Mouse (Mus musculus) lung, postnatal 14 days (tissue): Measurements from ENCODE around the gene Acsm3.
"Not testable (repeated sequence)": the region's sequence is repeated elsewhere in the genome, so short reads cannot be mapped to it uniquely, and the experiment has no call there.

Experiments used
- DNase-seq: peaks from one replicate; pipeline ENCODE4 v3.0.0; 2021

The Acsm3 gene

GRCm38 (mm10) chr7:119760527-119760951 lies at the start of gene Acsm3:
Gene Acsm3 (plus strand): TSS chr7:119760923.
- no peak for DNase-seq

DNA sequence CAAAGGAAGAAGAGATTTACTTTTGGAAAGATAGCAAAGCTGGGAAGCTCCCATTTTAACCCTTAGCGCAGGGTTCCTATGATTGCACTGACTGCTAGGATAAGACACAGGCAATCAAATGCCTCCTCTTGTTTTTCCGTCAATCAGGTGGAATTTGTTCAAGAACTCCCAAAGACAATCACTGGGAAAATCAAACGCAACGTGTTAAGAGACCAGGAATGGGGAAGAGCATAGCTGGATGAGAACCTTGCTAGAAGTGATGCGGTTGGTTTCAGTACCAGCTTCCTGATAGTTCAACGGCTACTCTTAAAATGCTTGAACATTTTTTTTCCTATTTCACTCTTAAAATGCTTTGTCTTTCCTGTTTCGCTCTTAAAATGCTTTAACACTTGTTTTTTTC lies 46.6 kb upstream of the Acsm3 start:
- DNase-seq, result no peak

DNA sequence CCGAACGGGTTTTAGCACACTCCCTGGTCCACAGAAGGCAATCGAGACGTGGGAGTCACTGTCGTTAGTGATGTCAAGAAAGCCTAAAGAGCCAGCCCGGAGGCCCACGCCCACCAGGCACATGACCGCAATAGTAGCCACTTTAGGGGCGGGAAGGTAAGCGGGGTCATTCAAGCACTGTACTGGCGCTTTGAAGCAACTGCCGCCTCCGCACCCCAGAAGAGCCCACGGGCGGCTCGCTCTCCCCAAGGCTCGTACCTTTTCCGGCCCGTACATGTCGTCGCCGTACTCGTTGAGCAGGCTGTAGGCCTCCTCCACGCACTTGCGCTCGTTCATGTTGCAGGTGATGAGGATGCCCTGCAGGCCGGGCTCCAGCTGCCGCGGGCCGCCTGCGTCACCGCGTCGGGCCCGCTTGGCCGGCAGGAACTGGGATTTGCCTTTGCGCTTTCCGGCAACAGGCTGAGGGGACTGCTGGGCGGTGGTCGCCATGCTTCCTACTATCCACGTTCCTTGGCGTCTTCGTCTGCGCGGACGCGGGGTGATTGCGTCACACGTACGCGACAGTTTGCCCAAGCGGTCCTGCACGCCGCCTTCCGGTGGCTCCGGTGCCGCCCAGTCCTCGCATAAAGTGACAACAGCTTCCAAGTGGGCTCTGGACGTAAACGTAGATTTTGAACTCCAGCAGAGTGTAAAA lies 40.3 kb upstream of the Acsm3 start, which contains the start of gene Thumpd1:
Thumpd1 (minus strand) TSS at position 546 of the 694 bp plus-strand sequence.
- peak; percentile 95 for DNase-seq

DNA sequence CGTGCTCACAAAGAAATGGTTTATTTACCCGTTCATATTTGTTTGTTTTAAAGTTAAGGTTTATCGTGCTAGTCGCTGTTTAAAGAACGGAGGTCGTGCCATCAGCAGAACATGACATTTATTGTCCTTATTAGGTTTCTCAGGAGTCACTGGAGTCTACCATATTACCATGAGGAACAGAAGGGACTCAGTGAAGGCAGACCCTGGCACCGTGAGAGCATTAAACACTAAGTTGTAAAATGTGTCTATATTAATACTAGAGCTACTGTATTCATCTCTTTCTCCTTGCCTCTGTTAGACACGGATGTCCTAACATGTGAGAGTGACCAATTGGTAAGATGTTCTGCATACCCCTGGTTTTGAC lies 39.8 kb upstream of the Acsm3 start:
- DNase-seq, result peak; percentile 2

DNA sequence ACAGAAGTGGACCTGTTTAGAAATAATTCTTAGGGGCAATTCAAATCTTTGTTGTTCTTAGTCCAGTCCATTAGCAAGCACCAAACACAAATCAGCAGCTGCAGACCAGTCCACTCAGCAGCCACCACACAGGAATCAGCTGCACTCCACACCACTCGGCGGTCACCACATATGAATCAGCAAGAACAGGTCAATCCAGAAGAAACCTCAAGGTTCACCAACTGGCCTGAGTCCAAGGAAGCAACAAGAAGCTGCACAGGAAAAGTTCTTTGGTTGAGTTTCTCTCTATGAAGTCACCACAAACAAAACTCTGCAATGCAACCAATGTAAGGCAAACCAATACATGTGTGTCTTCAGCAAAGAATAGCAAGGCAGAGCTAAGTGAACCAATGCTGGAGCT lies 33.1 kb upstream of the Acsm3 start:
- DNase-seq, result no peak

DNA sequence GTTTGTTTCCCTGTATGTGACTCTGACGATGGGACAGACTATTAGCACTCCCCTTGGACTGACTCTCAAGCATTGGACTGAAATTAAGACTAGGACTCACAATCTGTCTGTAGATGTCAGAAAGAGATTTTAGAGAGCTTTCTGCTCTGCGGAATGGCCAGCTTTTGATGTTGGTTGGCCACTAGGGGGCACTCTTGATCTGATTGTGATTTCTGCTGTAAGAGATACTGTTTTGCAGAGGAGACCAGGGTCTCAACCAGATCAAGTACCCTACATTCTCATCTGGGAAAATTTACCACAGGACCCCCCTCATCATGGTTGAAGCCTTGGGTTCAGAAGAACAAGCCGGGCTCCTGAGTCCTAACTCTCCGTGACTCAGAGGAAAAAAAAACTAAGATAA lies 29.5 kb upstream of the Acsm3 start:
- peak; percentile 6 for DNase-seq

- DNase-seq, result no peak
These were observed 21.8 kb upstream of the Acsm3 start for GRCm38 (mm10) chr7:119738877-119739276.

DNA sequence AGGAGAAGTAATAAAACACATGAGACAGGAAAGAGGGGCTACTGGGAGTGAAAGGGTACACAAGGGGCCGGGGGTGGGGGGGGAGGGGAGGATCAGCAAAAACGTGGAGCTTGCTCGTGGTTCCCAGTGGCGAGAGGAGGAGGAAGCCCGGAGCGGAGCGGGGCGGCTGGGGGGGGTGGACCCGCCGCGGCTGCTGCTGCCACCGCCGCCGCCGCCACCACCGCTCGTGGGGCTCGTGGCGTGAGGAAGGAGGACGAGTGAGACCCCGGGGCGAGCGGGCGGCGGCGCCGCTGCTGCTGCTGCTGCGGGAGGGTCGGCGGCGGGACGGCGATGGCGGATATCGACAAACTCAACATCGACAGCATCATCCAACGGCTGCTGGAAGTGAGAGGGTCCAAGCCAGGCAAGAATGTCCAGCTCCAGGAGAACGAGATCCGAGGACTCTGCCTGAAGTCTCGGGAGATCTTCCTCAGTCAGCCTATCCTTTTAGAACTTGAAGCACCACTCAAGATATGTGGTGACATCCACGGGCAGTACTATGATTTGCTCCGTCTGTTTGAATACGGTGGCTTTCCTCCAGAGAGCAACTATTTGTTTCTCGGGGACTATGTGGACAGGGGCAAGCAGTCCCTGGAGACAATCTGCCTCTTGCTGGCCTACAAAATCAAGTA lies 20.8 kb upstream of the Acsm3 start:
- not testable (repeated sequence) for DNase-seq

GRCm38 (mm10) chr7:119744321-119744720 lies 16.4 kb upstream of the Acsm3 start:
- no peak for DNase-seq

- DNase-seq, result no peak
These were observed 14.9 kb upstream of the Acsm3 start for GRCm38 (mm10) chr7:119745869-119746268.

- DNase-seq, result no peak
These were observed 12.0 kb upstream of the Acsm3 start for GRCm38 (mm10) chr7:119748761-119749160.

DNA sequence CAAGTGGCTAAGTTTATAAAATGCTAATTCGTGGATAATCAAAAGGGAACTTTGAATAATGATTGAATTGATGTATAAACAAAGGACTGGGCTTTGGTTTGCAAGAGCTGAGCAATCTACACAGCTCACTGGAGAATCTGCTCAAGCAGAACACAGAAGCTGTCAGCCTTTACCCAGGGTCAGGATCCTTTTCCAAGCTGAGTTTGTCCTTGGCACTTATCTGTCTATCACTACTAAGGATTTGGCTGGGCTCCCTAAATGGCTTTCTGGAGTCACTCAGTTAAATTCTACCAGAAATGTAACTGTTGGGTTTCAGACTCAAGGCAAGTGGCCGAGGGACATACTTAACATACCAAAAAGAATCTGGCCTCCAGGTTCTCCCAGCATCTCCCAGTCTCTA lies 10.8 kb upstream of the Acsm3 start:
- DNase-seq, result no peak

GRCm38 (mm10) chr7:119753696-119754095 lies 7.0 kb upstream of the Acsm3 start:
- DNase-seq, result no peak

GRCm38 (mm10) chr7:119762166-119762697 lies 1.5 kb downstream of the Acsm3 start:
- DNase-seq, result no peak

DNA sequence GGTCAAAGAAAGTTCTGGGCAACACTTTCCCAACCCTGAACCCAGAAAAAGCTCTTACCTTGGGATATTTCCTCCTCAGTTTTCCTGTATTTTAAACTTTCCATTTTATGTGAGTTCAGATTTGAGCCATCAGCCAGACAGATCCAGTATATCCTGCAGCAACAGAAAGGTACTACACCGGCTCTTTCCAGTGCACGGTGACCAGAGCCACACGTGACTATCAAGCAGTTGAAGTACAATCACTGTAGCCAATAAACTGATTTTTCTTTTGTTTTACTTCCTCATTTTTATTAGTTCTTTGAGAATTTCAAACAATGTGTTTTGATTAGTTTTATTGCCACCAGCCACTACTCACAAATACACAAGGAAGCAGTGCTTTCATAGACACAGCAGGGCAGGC lies 3.7 kb downstream of the Acsm3 start:
- no peak for DNase-seq

GRCm38 (mm10) chr7:119766996-119767395 lies 6.3 kb downstream of the Acsm3 start:
- DNase-seq, result no peak

DNA sequence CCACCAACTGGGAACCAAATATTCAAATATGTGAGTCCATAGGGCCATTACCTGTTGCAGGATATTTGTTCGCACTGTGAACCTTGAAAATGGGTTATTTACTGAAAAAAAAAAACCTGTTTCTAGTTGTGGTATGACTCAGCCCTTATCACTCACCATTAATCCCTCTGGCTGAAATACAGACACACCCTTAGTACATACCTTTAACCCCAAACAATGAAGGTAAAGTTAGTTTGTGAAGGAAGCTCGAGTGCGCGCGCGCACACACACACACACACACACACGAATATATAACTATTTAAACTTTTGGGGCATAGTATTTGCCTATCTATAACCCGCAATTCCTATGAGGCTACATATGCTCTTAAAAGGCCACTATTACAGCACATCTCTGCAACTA lies 9.2 kb downstream of the Acsm3 start:
- no peak for DNase-seq

- DNase-seq, result no peak
These were observed 22.7 kb downstream of the Acsm3 start for GRCm38 (mm10) chr7:119783453-119783852.

DNA sequence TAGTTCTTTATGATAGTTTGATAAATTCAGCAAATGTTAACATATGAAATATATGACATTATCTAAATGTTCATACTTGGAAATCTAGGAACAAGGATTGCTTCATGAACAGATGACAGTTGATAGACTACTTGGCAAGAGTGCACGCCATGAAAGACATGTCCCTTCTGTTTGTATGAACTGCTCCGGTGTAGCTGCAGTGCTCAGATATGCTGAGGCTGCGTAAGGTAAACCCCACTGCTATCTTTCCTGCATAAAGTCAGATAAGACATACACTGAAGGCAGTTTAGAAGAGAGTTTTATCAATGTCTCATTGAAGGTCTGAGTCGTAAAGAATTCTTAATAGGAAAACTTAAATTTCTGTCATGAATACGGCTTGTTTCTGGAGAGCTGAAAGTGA lies 24.2 kb downstream of the Acsm3 start:
- no peak for DNase-seq

DNA sequence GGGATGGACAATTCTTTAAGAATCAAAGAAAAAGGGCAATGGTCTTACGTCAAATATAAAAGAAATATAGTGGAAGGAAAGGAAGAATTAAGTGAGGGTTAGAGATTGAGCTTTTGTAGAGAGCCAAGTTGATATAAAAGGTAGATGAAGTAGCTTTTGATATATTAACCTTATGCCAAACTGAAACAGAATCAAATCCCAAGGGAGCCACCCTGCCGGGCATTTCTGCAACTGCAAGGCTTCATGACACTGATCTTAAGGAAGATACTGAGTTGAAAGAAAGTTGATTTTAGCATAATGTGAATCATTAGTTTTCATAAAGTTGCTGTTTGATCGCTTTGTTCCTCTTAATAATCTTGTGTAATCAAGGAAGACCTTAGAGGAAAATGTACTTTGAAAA lies 28.3 kb downstream of the Acsm3 start:
- no peak for DNase-seq

- peak; percentile 88 for DNase-seq
These were observed 33.0 kb downstream of the Acsm3 start, which contains the start of the genes Rexo5 and Eri2 for GRCm38 (mm10) chr7:119793586-119794250. Gene Rexo5 (plus strand): TSS chr7:119794006. Gene Eri2 (minus strand): TSS chr7:119794058.

- DNase-seq, result no peak
These were observed 33.5 kb downstream of the Acsm3 start for GRCm38 (mm10) chr7:119794251-119794638.

- no peak for DNase-seq
These were observed 34.6 kb downstream of the Acsm3 start for GRCm38 (mm10) chr7:119795311-119795710.

- DNase-seq, result no peak
These were observed 39.8 kb downstream of the Acsm3 start for GRCm38 (mm10) chr7:119800488-119800887.
